In the genomic region with DNA sequence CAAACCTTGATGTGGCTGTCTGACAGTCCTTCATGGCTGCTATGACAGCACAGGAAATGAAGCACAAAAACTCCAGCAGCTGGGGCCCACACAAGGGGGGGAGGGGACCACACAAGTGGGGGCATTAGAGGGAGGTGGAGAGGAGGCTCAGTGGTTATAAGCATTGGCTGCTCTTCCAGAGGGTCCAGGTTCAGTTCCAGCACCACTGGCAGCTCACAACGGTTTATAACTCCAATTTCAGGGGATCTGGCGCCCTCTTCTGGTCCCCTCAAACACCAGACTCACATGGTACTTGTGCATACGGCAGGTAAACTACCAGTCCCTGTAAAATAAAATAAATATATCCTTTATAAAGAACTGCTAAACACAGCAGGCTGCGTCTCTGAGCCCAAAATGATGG, we compare ENCODE assay signal across 16 mouse cellular contexts. TPM values are rescaled to one million over a fixed set of nuclear protein-coding genes. Genes with fewer than 3 reads are reported as not detected.
A peak's percentile ranks its signal among the peaks of the same experiment; 100 is the strongest.
DNase-seq lines count a peak whose midpoint lies in the region; ATAC-seq and TF ChIP-seq lines count a peak whose summit lies in the region.
"Had no signal": no experiment of that assay in that cellular context is flagged by ENCODE, and none has a peak within 500 bp of the region (broad histone marks: within the 10 kb centered on the region; RNA-seq: fewer than 3 reads in every experiment).

No protein-coding gene starts in this region.

- H3K27ac ChIP-seq in layer of hippocampus, adult 2 months = no peak overlapping the region
- H3K27ac ChIP-seq in liver, embryonic 14.5 days = no peak overlapping the region
- H3K27ac ChIP-seq: embryonic facial prominence, embryonic 10.5 days; forebrain, embryonic 10.5 days; midbrain, embryonic 10.5 days; stomach, embryonic 15.5 days had no signal

- no peak for ATAC-seq in liver, embryonic 14.5 days (ENCODE audit: insufficient read depth)
- ATAC-seq: intestine, embryonic 16.5 days had no signal

- no peaks in the 10 kb centered on the region for H3K4me1 ChIP-seq in E14TG2a.4 (replicated peaks; ENCODE audit: low read depth, low read length)
- H3K4me1 ChIP-seq in liver, embryonic 14.5 days (replicated peaks; ENCODE audit: control insufficient read depth in 2 of 2, insufficient read depth in 2 of 2, low read length in 1 of 2) = peaks cover 7 to 15% of the 10 kb centered on the region in 2 experiments
- H3K4me1 ChIP-seq: stomach, embryonic 15.5 days had no signal

- intact Hi-C loops in left cerebral cortex, postnatal 14 days (cut with DNase I) = no loop called here

- no peak for TF ChIP-seq EP300 in liver, embryonic 14.5 days (IDR thresholded peaks at IDR 0.05; ENCODE audit: low read depth)

- H3K9ac ChIP-seq in liver, embryonic 14.5 days (replicated peaks) = no peak overlapping the region
- H3K9ac ChIP-seq: stomach, embryonic 15.5 days had no signal

- 34% methylated on average over 4 of the region's 4 CpGs for WGBS in liver, embryonic 14.5 days (ENCODE audit: insufficient replicate concordance)

- no peak for DNase-seq in layer of hippocampus, adult 2 months (ENCODE audit: low spot score in 2 of 2)
- no peak for DNase-seq in layer of hippocampus, adult 18-20 months (ENCODE audit: low spot score in 2 of 2)
- DNase-seq in A20 (ENCODE audit: low read depth, low spot score) (peak; percentile 44), MN1 (ENCODE audit: low spot score) (no peak)
- no peak for DNase-seq in liver, embryonic 14.5 days (ENCODE audit: low read depth in 3 of 3, low spot score in 3 of 3)
- DNase-seq in left cerebral cortex, postnatal 14 days (ENCODE audit: low spot score in 2 of 2) = no peak
- DNase-seq: adrenal gland, postnatal 10 days; cerebellum, adult 11 months; gastrocnemius, postnatal 10 days; layer of hippocampus, adult 9-11 months had no signal

- no peaks in the 10 kb centered on the region for H3K36me3 ChIP-seq in E14TG2a.4 (ENCODE audit: insufficient read depth, low read length)
- H3K36me3 ChIP-seq in liver, embryonic 14.5 days (replicated peaks; ENCODE audit: control insufficient read depth, insufficient read depth, low read depth) = no peaks in the 10 kb centered on the region
- H3K36me3 ChIP-seq: embryonic facial prominence, embryonic 10.5 days; forebrain, embryonic 10.5 days; midbrain, embryonic 10.5 days; stomach, embryonic 15.5 days had no signal

- no peak overlapping the region for H3K4me2 ChIP-seq in liver, embryonic 14.5 days (ENCODE audit: low read depth)
- H3K4me2 ChIP-seq: stomach, embryonic 15.5 days had no signal

- no peak overlapping the region for H3K4me3 ChIP-seq in layer of hippocampus, adult 2 months
- H3K4me3 ChIP-seq in E14TG2a.4 (replicated peaks; ENCODE audit: low read length) = no peak overlapping the region
- H3K4me3 ChIP-seq in liver, embryonic 14.5 days (ENCODE audit: insufficient read depth in 1 of 2, low read depth in 2 of 2, low read length in 2 of 2) = no peak overlapping the region
- H3K4me3 ChIP-seq: embryonic facial prominence, embryonic 10.5 days; forebrain, embryonic 10.5 days; midbrain, embryonic 10.5 days; stomach, embryonic 15.5 days had no signal

- H3K27me3 ChIP-seq in E14TG2a.4 (ENCODE audit: insufficient read depth, low read length) = peaks cover 8% of the 10 kb centered on the region
- peaks cover 16% of the 10 kb centered on the region for H3K27me3 ChIP-seq in liver, embryonic 14.5 days (ENCODE audit: control insufficient read depth, insufficient read depth, low read length)
- H3K27me3 ChIP-seq: stomach, embryonic 15.5 days had no signal

- no peaks in the 10 kb centered on the region; the same call in 1 of the 2 replicates for H3K9me3 ChIP-seq in E14TG2a.4 (ENCODE audit: low read length)
- H3K9me3 ChIP-seq in liver, embryonic 14.5 days (ENCODE audit: control insufficient read depth, low read length) = peaks cover 2% of the 10 kb centered on the region; the same call in 1 of the 2 replicates
- H3K9me3 ChIP-seq: forebrain, embryonic 10.5 days; midbrain, embryonic 10.5 days; stomach, embryonic 15.5 days had no signal

- peak; percentile 51 for TF ChIP-seq CTCF in layer of hippocampus, adult 2 months (conservative IDR thresholded peaks at IDR 0.05)
- peak; percentile 41 for TF ChIP-seq CTCF in E14TG2a.4 (conservative IDR thresholded peaks at IDR 0.05; ENCODE audit: low read length)
- peak; percentile 68 for TF ChIP-seq CTCF in liver, embryonic 14.5 days (IDR thresholded peaks at IDR 0.05; ENCODE audit: low read depth)

RNA-seq across cellular contexts. Expression of a gene that starts 12.4 kb away (rescaled TPM):
- 10 to 100 TPM; 19.9 to 22.3 TPM for total RNA-seq in layer of hippocampus, adult 2 months (2021)
- total RNA-seq in layer of hippocampus, adult 18-20 months (2021) = 10 to 100 TPM; 16.2 to 17.5 TPM
- polyA plus RNA-seq in liver, embryonic 14.5 days (2012; rRNA removed) = 24.4 and 32.4 TPM in 2 replicates
- polyA plus RNA-seq in liver, embryonic 14.5 days (2014; fragmentation: Nextera tagmentation; extraction: Ambion mirVana) = 35.1 and 38.5 TPM in 2 replicates
- total RNA-seq in left cerebral cortex, postnatal 14 days (2021) = 10 to 100 TPM; 30.0 to 35.0 TPM

RNA-seq across cellular contexts. Expression of a gene that starts 27.5 kb away (rescaled TPM):
- total RNA-seq in layer of hippocampus, adult 2 months (2021) = 100 to 1,000 TPM; 154 to 156 TPM
- 100 to 1,000 TPM; 169 to 174 TPM for total RNA-seq in layer of hippocampus, adult 18-20 months (2021)
- polyA plus RNA-seq in liver, embryonic 14.5 days (2012; rRNA removed) = 9.2 and 12.1 TPM in 2 replicates
- polyA plus RNA-seq in liver, embryonic 14.5 days (2014; fragmentation: Nextera tagmentation; extraction: Ambion mirVana) = 4.8 and 6.0 TPM in 2 replicates
- 100 to 1,000 TPM; 130 to 142 TPM for total RNA-seq in left cerebral cortex, postnatal 14 days (2021)
